In the genomic region with DNA sequence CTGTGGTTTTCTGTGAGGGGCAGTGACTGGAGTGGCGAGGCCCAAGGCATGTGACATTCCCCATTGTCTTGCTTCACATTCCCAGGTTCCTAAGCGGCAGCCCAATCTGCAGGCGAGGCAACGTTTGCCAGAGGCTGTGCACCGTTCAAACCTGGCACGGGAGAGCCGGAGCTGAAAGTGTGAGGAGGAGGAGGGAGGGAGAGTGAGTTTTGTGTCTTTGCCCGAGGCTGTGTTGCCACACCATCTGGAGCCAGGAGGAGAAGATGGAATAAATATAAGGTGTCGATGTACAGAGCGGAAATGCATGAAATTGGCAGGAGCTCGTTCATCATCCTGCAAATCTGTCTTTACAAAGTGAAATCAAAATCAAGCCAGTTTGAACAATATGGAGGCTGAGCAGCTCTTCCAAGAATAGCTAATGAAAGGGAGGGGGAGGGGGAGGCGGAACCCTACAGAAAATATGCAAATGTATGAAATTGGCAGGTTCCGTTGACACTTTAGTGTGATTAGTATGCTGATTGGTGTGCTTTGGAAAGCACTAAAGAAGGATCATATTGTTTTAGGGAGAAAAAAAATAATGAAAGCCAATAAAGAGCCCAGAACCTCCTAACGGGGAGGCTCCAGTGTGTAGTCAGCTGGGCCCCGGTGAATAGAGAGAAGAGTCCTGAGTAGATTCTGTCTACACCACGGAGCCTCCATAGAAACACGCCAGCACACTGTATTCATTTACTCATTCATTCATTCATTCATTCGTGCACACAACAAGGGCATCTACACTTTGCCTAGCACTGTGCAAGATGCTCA, we compare ENCODE assay signal across 12 mouse cellular contexts. TPM values are rescaled to one million over a fixed set of nuclear protein-coding genes. Genes with fewer than 3 reads are reported as not detected.
DNase-seq lines count a peak whose midpoint lies in the region; ATAC-seq and TF ChIP-seq lines count a peak whose summit lies in the region.
"Had no signal": no experiment of that assay in that cellular context is flagged by ENCODE, and none has a peak within 500 bp of the region (broad histone marks: within the 10 kb centered on the region; RNA-seq: fewer than 3 reads in every experiment).

No protein-coding gene starts in this region.

- H3K9ac ChIP-seq in forebrain, embryonic 16.5 days (replicated peaks; ENCODE audit: low read depth, low read length) = no peak overlapping the region
- H3K9ac ChIP-seq in intestine, embryonic 15.5 days = no peak overlapping the region
- H3K9ac ChIP-seq: heart, embryonic 15.5 days had no signal

- DNase-seq in cerebellum, adult 11-12 months = peak; percentile 42
- DNase-seq in cerebellum, adult 11 months = no peak
- peak; percentile 58 to 65 for DNase-seq in left cerebral cortex, adult 2 months (ENCODE audit: extremely low spot score in 1 of 2, low spot score in 2 of 2)
- DNase-seq in right cerebral cortex, adult 2 months (ENCODE audit: low spot score in 2 of 2) = peak; percentile 76 to 78
- no peak for DNase-seq in adrenal gland, postnatal 25 days
- no peak for DNase-seq in adrenal gland, postnatal 10 days
- DNase-seq: adrenal gland, postnatal 36 days; thymus, postnatal 4 days had no signal

- H3K4me2 ChIP-seq in forebrain, embryonic 16.5 days (ENCODE audit: low read length) = 0 out of 2 replicates have a peak overlapping the region, but pooled peaks have one; percentile 2
- no peak overlapping the region for H3K4me2 ChIP-seq in intestine, embryonic 15.5 days (replicated peaks)
- H3K4me2 ChIP-seq: heart, embryonic 15.5 days had no signal

- no peaks in the 10 kb centered on the region for H3K27me3 ChIP-seq in forebrain, embryonic 16.5 days (replicated peaks; ENCODE audit: control insufficient read depth, insufficient read depth, low read length)
- 0 out of 2 replicates have a peak, but pooled peaks cover 3% of the 10 kb centered on the region for H3K27me3 ChIP-seq in intestine, embryonic 15.5 days (replicated peaks)

- no peaks in the 10 kb centered on the region for H3K9me3 ChIP-seq in forebrain, embryonic 16.5 days (ENCODE audit: control insufficient read depth, low read length)
- no peaks in the 10 kb centered on the region for H3K9me3 ChIP-seq in intestine, embryonic 15.5 days
- H3K9me3 ChIP-seq: heart, embryonic 15.5 days had no signal

- peaks cover 55% of the 10 kb centered on the region for H3K4me1 ChIP-seq in forebrain, embryonic 16.5 days (replicated peaks; ENCODE audit: control insufficient read depth, insufficient read depth, low read length)
- H3K4me1 ChIP-seq in intestine, embryonic 15.5 days (replicated peaks) = peaks cover 7% of the 10 kb centered on the region

- no peaks in the 10 kb centered on the region for H3K36me3 ChIP-seq in forebrain, embryonic 16.5 days (ENCODE audit: control insufficient read depth, insufficient read depth)
- H3K36me3 ChIP-seq in intestine, embryonic 15.5 days = no peaks in the 10 kb centered on the region
- H3K36me3 ChIP-seq: heart, embryonic 15.5 days had no signal

- no peak overlapping the region for H3K4me3 ChIP-seq in forebrain, embryonic 16.5 days (replicated peaks; ENCODE audit: low read length)
- H3K4me3 ChIP-seq in left cerebral cortex, adult 2 months = 0 out of 2 replicates have a peak overlapping the region, but pooled peaks have one; percentile 4
- no peak overlapping the region for H3K4me3 ChIP-seq in intestine, embryonic 15.5 days (replicated peaks)
- H3K4me3 ChIP-seq: heart, embryonic 15.5 days had no signal

- peak; percentile 82 for ATAC-seq in forebrain, embryonic 16.5 days
- ATAC-seq in intestine, embryonic 15.5 days = no peak

- TF ChIP-seq CTCF in left cerebral cortex, adult 2 months (IDR thresholded peaks at IDR 0.05) = no peak

- intact Hi-C loops in left cerebral cortex, adult 2 months (cut with DNase I) = loop anchor here (1.0 to 5.0 kb wide), 2 partner anchors 75 to 96 kb away; no protein-coding TSS in a partner anchor

- 6% methylated on average over 18 of the region's 18 CpGs for WGBS in forebrain, embryonic 16.5 days
- 69% methylated on average over 18 of the region's 18 CpGs for WGBS in intestine, embryonic 15.5 days

- peak overlapping the region; percentile 98 for H3K27ac ChIP-seq in forebrain, embryonic 16.5 days (ENCODE audit: low read length)
- peak overlapping the region; percentile 29 for H3K27ac ChIP-seq in left cerebral cortex, adult 2 months
- no peak overlapping the region for H3K27ac ChIP-seq in intestine, embryonic 15.5 days
- H3K27ac ChIP-seq: heart, embryonic 15.5 days; macrophage had no signal

RNA-seq across cellular contexts. Expression of a gene that starts 42.1 kb away (rescaled TPM):
- not detected in 2 replicates for polyA plus RNA-seq in forebrain, embryonic 16.5 days (2015; fragmentation: Nextera tagmentation; extraction: Ambion mirVana)
- not detected for total RNA-seq in left cerebral cortex, adult 2 months (2021)
- not detected in 2 replicates for total RNA-seq in adrenal gland, postnatal 25 days (2021)
- under 1 TPM; 0.30 to 0.82 TPM for total RNA-seq in adrenal gland, postnatal 10 days (2021)
- 0.09 and 0.11 TPM in 2 replicates for polyA plus RNA-seq in intestine, embryonic 15.5 days (2015; fragmentation: Nextera tagmentation; extraction: Ambion mirVana)
- polyA plus RNA-seq: macrophage had no signal

RNA-seq across cellular contexts. Expression of a gene that starts 47.2 kb away (rescaled TPM):
- 45.0 and 45.6 TPM in 2 replicates for polyA plus RNA-seq in forebrain, embryonic 16.5 days (2015; fragmentation: Nextera tagmentation; extraction: Ambion mirVana)
- total RNA-seq in left cerebral cortex, adult 2 months (2021) = 10 to 100 TPM; 19.2 to 24.6 TPM
- total RNA-seq in adrenal gland, postnatal 25 days (2021) = 11.3 and 15.4 TPM in 2 replicates
- 10 to 100 TPM; 23.9 to 26.5 TPM for total RNA-seq in adrenal gland, postnatal 10 days (2021)
- 45.1 and 49.1 TPM in 2 replicates for polyA plus RNA-seq in intestine, embryonic 15.5 days (2015; fragmentation: Nextera tagmentation; extraction: Ambion mirVana)

Comparison
In these comparisons a context has a peak if more than half of its experiments do, and no peak if none do; other contexts are left out.
1. DNase-seq: peak in cerebellum, adult 11-12 months (single experiment), left cerebral cortex, adult 2 months (2 of 2) and right cerebral cortex, adult 2 months (2 of 2); none in cerebellum, adult 11 months (single experiment), adrenal gland, postnatal 25 days (single experiment) and adrenal gland, postnatal 10 days (single experiment).